Mouse (Mus musculus) testis, adult 2 months (tissue): ENCODE measurements around the gene Fzd10.

Experiments used
- CTCF ChIP-seq: fragments of 200-500 bp; IDR thresholded peaks from 2 replicates; pipeline ENCODE4 v1.5.1; 2012; ENCODE audit warnings: low read depth, mild to moderate bottlenecking, inconsistent platforms, low read length, moderate library complexity; ENCODE audit not compliant: control insufficient read depth, insufficient read depth, insufficient replicate concordance
- POLR2A ChIP-seq: fragments of 200-500 bp; IDR thresholded peaks from 2 replicates; pipeline ENCODE4 v1.6.1; 2012; ENCODE audit warnings: low read depth, mild to moderate bottlenecking, inconsistent platforms, low read length, moderate library complexity; ENCODE audit not compliant: control insufficient read depth

DNA sequence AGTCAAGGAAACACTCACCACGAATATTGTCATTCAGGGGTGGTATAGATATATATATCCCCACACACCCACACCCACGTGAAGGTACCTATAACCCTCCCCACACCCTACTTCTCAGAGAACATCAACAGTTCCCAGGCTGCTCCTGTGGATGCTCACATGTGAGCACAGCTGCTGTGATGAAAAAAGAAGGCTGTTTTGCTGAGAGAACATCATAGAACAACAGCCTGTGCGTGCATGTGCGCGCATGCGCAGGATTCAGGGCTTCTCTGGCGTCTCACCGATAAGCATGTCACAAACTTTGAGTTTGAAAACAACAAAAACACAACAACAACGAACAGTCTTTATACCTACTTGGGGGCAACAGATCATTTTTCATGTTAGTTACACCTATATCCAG lies 36.0 kb downstream of the Fzd10 start:
- TF ChIP-seq CTCF (no peak), POLR2A (no peak)
